ENCODE assay signal across 8 mouse cellular contexts in genomic region chr12:99561333-99561766, GRCm38 (mm10). TPM values are rescaled to one million over a fixed set of nuclear protein-coding genes. Genes with fewer than 3 reads are reported as not detected.
DNase-seq lines count a peak whose midpoint lies in the region; ATAC-seq and TF ChIP-seq lines count a peak whose summit lies in the region.

No protein-coding gene starts in this region.

- H3K36me3 ChIP-seq in CH12.LX (replicated peaks in 1 of 2; ENCODE audit: control insufficient read depth in 1 of 2, insufficient read depth in 1 of 2, low read length in 1 of 2), result peaks cover 0 to 27% of the 10 kb centered on the region in 2 experiments
- no peaks in the 10 kb centered on the region for H3K36me3 ChIP-seq in forebrain, embryonic 14.5 days (ENCODE audit: control insufficient read depth, insufficient read depth, low read length)
- H3K36me3 ChIP-seq in limb, embryonic 13.5 days, result no peaks in the 10 kb centered on the region
- H3K36me3 ChIP-seq in neural tube, embryonic 14.5 days (ENCODE audit: control insufficient read depth, insufficient read depth, low read length), result no peaks in the 10 kb centered on the region

- H3K4me2 ChIP-seq in CH12.LX (ENCODE audit: insufficient read depth, low read depth, poor library complexity, severe bottlenecking), result peak overlapping the region; percentile 99
- peak overlapping the region; percentile 70 for H3K4me2 ChIP-seq in forebrain, embryonic 14.5 days (ENCODE audit: low read length)
- H3K4me2 ChIP-seq in limb, embryonic 13.5 days (replicated peaks), result peak overlapping the region; percentile 78
- H3K4me2 ChIP-seq in neural tube, embryonic 14.5 days (ENCODE audit: low read depth, low read length), result peak overlapping the region; percentile 59

- WGBS in cerebellum, adult 2 months, result 21% methylated on average over 3 of the region's 3 CpGs
- 32% methylated on average over 3 of the region's 3 CpGs for WGBS in forebrain, embryonic 14.5 days
- 13% methylated on average over 3 of the region's 3 CpGs for WGBS in limb, embryonic 13.5 days
- 21% methylated on average over 3 of the region's 3 CpGs for WGBS in neural tube, embryonic 14.5 days

- TF ChIP-seq RAD21 in CH12.LX (IDR thresholded peaks at IDR 0.05; ENCODE audit: low read depth, low read length), result no peak; the same call in none of the 2 replicates

- no peak for TF ChIP-seq CTCF in cerebellum, adult 2 months (IDR thresholded peaks at IDR 0.05; ENCODE audit: borderline replicate concordance, insufficient read depth, low read depth, low read length)
- TF ChIP-seq CTCF in CH12.LX (conservative IDR thresholded peaks at IDR 0.05 in 1 of 2, IDR thresholded peaks at IDR 0.05 in 1 of 2; ENCODE audit: low read depth in 2 of 2, low read length in 2 of 2), result no peak

- no peak for ATAC-seq in forebrain, embryonic 14.5 days
- peak; percentile 48 for ATAC-seq in limb, embryonic 13.5 days (ENCODE audit: low FRiP score, low read depth)
- ATAC-seq in neural tube, embryonic 14.5 days (ENCODE audit: low read depth), result no peak

- dilution Hi-C loops in CH12.LX (cut with MboI; ENCODE audit: extremely low pct_ligation_motif_present, extremely low pct_unique_long_range_greater_than_20kb, low sequenced_read_pairs), result no loop called here

- peaks cover 37% of the 10 kb centered on the region for H3K79me2 ChIP-seq in CH12.LX (replicated peaks; ENCODE audit: control insufficient read depth, extremely low read depth, insufficient read depth, poor library complexity, severe bottlenecking)

- H3K9me3 ChIP-seq in CH12.LX (replicated peaks; ENCODE audit: low read length), result no peaks in the 10 kb centered on the region
- H3K9me3 ChIP-seq in forebrain, embryonic 14.5 days (replicated peaks; ENCODE audit: control insufficient read depth, low read length), result no peaks in the 10 kb centered on the region
- H3K9me3 ChIP-seq in limb, embryonic 13.5 days, result no peaks in the 10 kb centered on the region
- no peaks in the 10 kb centered on the region for H3K9me3 ChIP-seq in neural tube, embryonic 14.5 days (ENCODE audit: control insufficient read depth, low read length)

- in situ Hi-C loops in CH12.LX (cut with MboI; ENCODE audit: low pct_ligation_motif_present, low pct_unique_long_range_greater_than_20kb, low sequenced_read_pairs), result loop anchor here (5.0 kb wide), 1 partner anchor 66 kb away; no protein-coding TSS in a partner anchor

- peak overlapping the region; percentile 86 for H3K9ac ChIP-seq in CH12.LX (ENCODE audit: insufficient read depth, low read depth)
- peak overlapping the region; percentile 90; the same call in 1 of the 2 replicates for H3K9ac ChIP-seq in forebrain, embryonic 14.5 days (ENCODE audit: low read length)
- 0 out of 2 replicates have a peak overlapping the region, but pooled peaks have one; percentile 27 for H3K9ac ChIP-seq in limb, embryonic 13.5 days
- H3K9ac ChIP-seq in neural tube, embryonic 14.5 days (replicated peaks; ENCODE audit: low read depth, low read length), result peak overlapping the region; percentile 66; the same call in 1 of the 2 replicates

- TF ChIP-seq POLR2A in cerebellum, adult 2 months (IDR thresholded peaks at IDR 0.05; ENCODE audit: borderline replicate concordance, insufficient read depth, low read length), result no peak
- TF ChIP-seq POLR2A in CH12.LX (IDR thresholded peaks at IDR 0.05; ENCODE audit: low read depth, low read length), result peak; percentile 2; the same call in 1 of the 2 replicates

- DNase-seq in cerebellum, adult 2 months, result no peak
- no peak for DNase-seq in cerebellum, adult 11 months
- peak; percentile 92 for DNase-seq in CH12.LX (ENCODE audit: extremely low read depth)
- peak; percentile 53 for DNase-seq in forebrain, embryonic 14.5 days (ENCODE audit: low spot score)
- DNase-seq in adrenal gland, postnatal 25 days, result no peak
- DNase-seq in cerebellum, postnatal 14 days, result no peak

- no peak overlapping the region for H3K27ac ChIP-seq in cerebellum, adult 2 months (ENCODE audit: insufficient read depth, low read length)
- peak overlapping the region; percentile 90; the same call in 1 of the 2 replicates for H3K27ac ChIP-seq in CH12.LX (ENCODE audit: insufficient read depth, low read depth)
- no peak overlapping the region for H3K27ac ChIP-seq in forebrain, embryonic 14.5 days (ENCODE audit: low read depth, low read length)
- H3K27ac ChIP-seq in limb, embryonic 13.5 days, result peak overlapping the region; percentile 67
- H3K27ac ChIP-seq in neural tube, embryonic 14.5 days (ENCODE audit: low read depth, low read length), result no peak overlapping the region

- H3K27me3 ChIP-seq in cerebellum, adult 2 months (ENCODE audit: control insufficient read depth, insufficient read depth, low read length), result no peaks in the 10 kb centered on the region
- H3K27me3 ChIP-seq in CH12.LX (replicated peaks), result no peaks in the 10 kb centered on the region
- no peaks in the 10 kb centered on the region for H3K27me3 ChIP-seq in forebrain, embryonic 14.5 days (replicated peaks; ENCODE audit: control insufficient read depth, insufficient read depth, low read length)
- no peaks in the 10 kb centered on the region for H3K27me3 ChIP-seq in limb, embryonic 13.5 days
- H3K27me3 ChIP-seq in neural tube, embryonic 14.5 days (ENCODE audit: control insufficient read depth, insufficient read depth, low read length), result no peaks in the 10 kb centered on the region

- H3K4me1 ChIP-seq in cerebellum, adult 2 months (ENCODE audit: control insufficient read depth, insufficient read depth, low read length), result peaks cover 10% of the 10 kb centered on the region; the same call in 1 of the 2 replicates
- H3K4me1 ChIP-seq in CH12.LX (ENCODE audit: control insufficient read depth in 1 of 2, insufficient read depth in 2 of 2), result peaks cover 0 to 31% of the 10 kb centered on the region in 2 experiments; a peak in 2 of 4 replicates
- H3K4me1 ChIP-seq in forebrain, embryonic 14.5 days (ENCODE audit: control insufficient read depth, insufficient read depth, low read length), result peaks cover 12% of the 10 kb centered on the region
- peaks cover 49% of the 10 kb centered on the region for H3K4me1 ChIP-seq in limb, embryonic 13.5 days
- H3K4me1 ChIP-seq in neural tube, embryonic 14.5 days (ENCODE audit: control insufficient read depth, insufficient read depth, low read length), result peaks cover 9% of the 10 kb centered on the region

- no peak; the same call in 1 of the 2 replicates for TF ChIP-seq EP300 in CH12.LX (IDR thresholded peaks at IDR 0.05; ENCODE audit: low read length)

- peak overlapping the region; percentile 76 for H3K4me3 ChIP-seq in cerebellum, adult 2 months (replicated peaks; ENCODE audit: insufficient read depth, low read depth, low read length)
- H3K4me3 ChIP-seq in CH12.LX (replicated peaks in 1 of 3; ENCODE audit: low read depth in 2 of 3, low read length in 2 of 3, poor library complexity in 1 of 3), result peak overlapping the region; percentile 67 to 93 (median 78)
- H3K4me3 ChIP-seq in forebrain, embryonic 14.5 days (ENCODE audit: low read depth, low read length), result peak overlapping the region; percentile 78; the same call in 1 of the 2 replicates
- H3K4me3 ChIP-seq in limb, embryonic 13.5 days, result peak overlapping the region; percentile 79
- H3K4me3 ChIP-seq in neural tube, embryonic 14.5 days (ENCODE audit: low read depth, low read length), result peak overlapping the region; percentile 53

TF ChIP-seq in CH12.LX, 34 proteins besides CTCF, POLR2A, EP300 and RAD21 (continues in another document):
- peak; percentile 88 for TF ChIP-seq ETS1 (conservative IDR thresholded peaks at IDR 0.05; ENCODE audit: low read depth, low read length)
- no peak for TF ChIP-seq ZC3H11A (IDR thresholded peaks at IDR 0.05; ENCODE audit: low read depth, low read length)
- TF ChIP-seq ZKSCAN1 (IDR thresholded peaks at IDR 0.05; ENCODE audit: borderline replicate concordance, low read depth, low read length), result no peak
- no peak for TF ChIP-seq HCFC1 (IDR thresholded peaks at IDR 0.05; ENCODE audit: low read depth, low read length)
- TF ChIP-seq NRF1 (IDR thresholded peaks at IDR 0.05; ENCODE audit: low read depth, low read length), result no peak
- no peak for TF ChIP-seq KAT2A (IDR thresholded peaks at IDR 0.05; ENCODE audit: insufficient replicate concordance, low read length)
- 0 out of 2 replicates have a peak, but pooled peaks have one; percentile 46 for TF ChIP-seq IRF4 (IDR thresholded peaks at IDR 0.05; ENCODE audit: low read depth, low read length)
- no peak for TF ChIP-seq MAZ (IDR thresholded peaks at IDR 0.05; ENCODE audit: low read depth, low read length)
- TF ChIP-seq GABPA (IDR thresholded peaks at IDR 0.05; ENCODE audit: insufficient replicate concordance, low read depth, low read length), result no peak
- peak; percentile 91 for TF ChIP-seq MXI1 (IDR thresholded peaks at IDR 0.05; ENCODE audit: low read depth, low read length)
- no peak for TF ChIP-seq SMC3 (IDR thresholded peaks at IDR 0.05; ENCODE audit: low read depth, low read length)
- TF ChIP-seq MEF2A (IDR thresholded peaks at IDR 0.05; ENCODE audit: borderline replicate concordance, low read depth, low read length), result peak; percentile 68; the same call in 1 of the 2 replicates
- peak; percentile 84 for TF ChIP-seq CHD2 (IDR thresholded peaks at IDR 0.05; ENCODE audit: low read length)
- TF ChIP-seq USF2 (conservative IDR thresholded peaks at IDR 0.05; ENCODE audit: low read depth, low read length), result no peak
- no peak for TF ChIP-seq JUN (IDR thresholded peaks at IDR 0.05; ENCODE audit: insufficient read depth, low read depth, low read length)
- TF ChIP-seq MAFK (IDR thresholded peaks at IDR 0.05; ENCODE audit: insufficient replicate concordance, low read length), result no peak
- TF ChIP-seq E2F4 (IDR thresholded peaks at IDR 0.05; ENCODE audit: insufficient replicate concordance, low read depth, low read length), result no peak
- no peak for TF ChIP-seq NELFE (IDR thresholded peaks at IDR 0.05; ENCODE audit: low read depth, low read length)
- no peak for TF ChIP-seq USF1 (IDR thresholded peaks at IDR 0.05; ENCODE audit: low read depth, low read length)
- peak; percentile 72; the same call in 1 of the 2 replicates for TF ChIP-seq BHLHE40 (IDR thresholded peaks at IDR 0.05; ENCODE audit: low read depth, low read length)
- no peak for TF ChIP-seq RCOR1 (conservative IDR thresholded peaks at IDR 0.05; ENCODE audit: low read depth, low read length)
- TF ChIP-seq CHD1 (IDR thresholded peaks at IDR 0.05; ENCODE audit: low read depth, low read length), result no peak
- no peak for TF ChIP-seq PAX5 (IDR thresholded peaks at IDR 0.05; ENCODE audit: low read length)

RNA-seq across cellular contexts. Expression of gene Foxn3, which starts 2.0 kb away (rescaled TPM):
- 58.2 and 61.5 TPM in 2 replicates for polyA plus RNA-seq in cerebellum, adult 2 months (2012; rRNA removed)
- total RNA-seq in CH12.LX (2012; rRNA removed) (21.1 and 26.8 TPM in 2 replicates), CH12.LX (2014; rRNA removed) (9.7 and 10.0 TPM in 2 replicates)
- 11.0 and 12.5 TPM in 2 replicates for polyA plus RNA-seq in CH12.LX (2012; ENCODE audit: insufficient read length, low read depth)
- 61.6 and 69.2 TPM in 2 replicates for polyA plus RNA-seq in forebrain, embryonic 14.5 days (2014; fragmentation: Nextera tagmentation; extraction: Ambion mirVana)
- 130 and 137 TPM in 2 replicates for polyA plus RNA-seq in limb, embryonic 13.5 days (2015; fragmentation: Nextera tagmentation; extraction: Ambion mirVana)
- polyA plus RNA-seq in neural tube, embryonic 14.5 days (2014; fragmentation: Nextera tagmentation; extraction: Ambion mirVana), result 95.8 and 96.9 TPM in 2 replicates
- total RNA-seq in adrenal gland, postnatal 25 days (2021), result 64.8 and 98.9 TPM in 2 replicates

Comparison
In these comparisons a context has a peak if more than half of its experiments do, and no peak if none do; other contexts are left out.
1. DNase-seq: peak in CH12.LX (single experiment) and forebrain, embryonic 14.5 days (single experiment); none in cerebellum, adult 2 months (0 of 2), cerebellum, adult 11 months (single experiment), adrenal gland, postnatal 25 days (single experiment) and cerebellum, postnatal 14 days (0 of 2).
2. H3K27ac ChIP-seq: peak in CH12.LX (single experiment) and limb, embryonic 13.5 days (single experiment); none in cerebellum, adult 2 months (single experiment), forebrain, embryonic 14.5 days (single experiment) and neural tube, embryonic 14.5 days (single experiment).
3. H3K9ac ChIP-seq: peak in every context shown above with its lines; median percentile 90 in forebrain, embryonic 14.5 days; 86 in CH12.LX; 66 in neural tube, embryonic 14.5 days; 27 in limb, embryonic 13.5 days.
4. Peak in every context shown above with its lines, with median percentiles within 50 percentile points of each other: H3K4me3 ChIP-seq and H3K4me2 ChIP-seq.